Mouse (Mus musculus) MEL (cell line): ENCODE measurements at regions not wholly inside any gene's neighbourhood (a gene's known extent, or its start where the extent isn't known, plus 50 kb on each side); places are given as distances from the start of the nearest gene placed in this dataset.

ENCODE experiments used
- DNase-seq: peaks from one replicate; pipeline ENCODE4 v3.0.0; 2011; ENCODE audit warnings: low read depth, low spot score
- H3K27ac ChIP-seq: 2 replicates; pipeline ENCODE4 v1.5.1; 2012; ENCODE audit warnings: low read depth, mild to moderate bottlenecking, control low read depth, low read length, moderate library complexity; ENCODE audit not compliant: control insufficient read depth
- H3K27me3 ChIP-seq, 2 experiments: fragments of 150-350 bp in 1 of 2; sonication (generic) in 1 of 2; 2 replicates each; pipeline ENCODE4 v1.6.1; 2012; ENCODE audit warnings: low read length in 2 of 2, mild to moderate bottlenecking in 2 of 2, improper control_type of control experiment in 1 of 2, moderate library complexity in 1 of 2; ENCODE audit not compliant: insufficient read depth in 2 of 2, control insufficient read depth in 1 of 2
- H3K36me3 ChIP-seq, 2 experiments: 2 replicates each; pipeline ENCODE4 v1.6.1; 2012 to 2014; ENCODE audit warnings: low read length in 2 of 2, improper control_type of control experiment in 1 of 2, inconsistent platforms in 1 of 2, mild to moderate bottlenecking in 1 of 2; ENCODE audit not compliant: insufficient read depth in 2 of 2, control insufficient read depth in 1 of 2
- H3K4me1 ChIP-seq, 2 experiments: fragments of 150-350 bp in 1 of 2; sonication (generic) in 1 of 2; 2 replicates each; pipeline ENCODE4 v1.6.1; 2012; ENCODE audit warnings: low read length in 2 of 2, improper control_type of control experiment in 1 of 2, mild to moderate bottlenecking in 1 of 2; ENCODE audit not compliant: insufficient read depth in 2 of 2, control insufficient read depth in 1 of 2
- H3K4me3 ChIP-seq, 2 experiments: fragments of 150-350 bp in 1 of 2; sonication (generic) in 1 of 2; 2 replicates each; pipeline ENCODE4 v1.5.1; 2012; ENCODE audit warnings: low read depth in 2 of 2, low read length in 2 of 2, mild to moderate bottlenecking in 2 of 2, moderate library complexity in 2 of 2, control low read depth in 1 of 2, improper control_type of control experiment in 1 of 2; ENCODE audit not compliant: control insufficient read depth in 1 of 2, insufficient read depth in 1 of 2
- H3K79me2 ChIP-seq: 2 replicates; pipeline ENCODE4 v1.6.1; 2012; ENCODE audit warnings: mild to moderate bottlenecking, low read length, moderate library complexity; ENCODE audit not compliant: control insufficient read depth, poor library complexity, insufficient read depth
- H3K9ac ChIP-seq: 2 replicates; pipeline ENCODE4 v1.6.1; 2012; ENCODE audit warnings: low read depth, mild to moderate bottlenecking, control low read depth, low read length, moderate library complexity; ENCODE audit not compliant: control insufficient read depth, poor library complexity, severe bottlenecking
- H3K9me3 ChIP-seq: fragments of 150-350 bp; sonication (generic); replicated peaks from 2 replicates; pipeline ENCODE4 v1.6.1; 2012; ENCODE audit warnings: mild to moderate bottlenecking, low read length, improper control_type of control experiment, moderate library complexity; ENCODE audit not compliant: insufficient read depth
- BHLHE40 ChIP-seq: IDR thresholded peaks from 2 replicates; pipeline ENCODE4 v1.6.1; 2012; ENCODE audit warnings: low read depth, mild to moderate bottlenecking, inconsistent platforms, low read length, improper control_type of control experiment, borderline replicate concordance
- CHD1 ChIP-seq: IDR thresholded peaks from 2 replicates; pipeline ENCODE4 v1.6.1; 2012; ENCODE audit warnings: low read depth, mild to moderate bottlenecking, inconsistent platforms, low read length, improper control_type of control experiment
- CHD2 ChIP-seq: IDR thresholded peaks from 2 replicates; pipeline ENCODE4 v1.6.1; 2011; ENCODE audit warnings: low read length, improper control_type of control experiment
- CTCF ChIP-seq, 3 experiments: IDR thresholded peaks in 2 of 3; conservative IDR thresholded peaks in 1 of 3; 2 replicates each; pipeline ENCODE4 v1.5.1; 2011 to 2012; ENCODE audit warnings: low read length in 3 of 3, low read depth in 2 of 3, mild to moderate bottlenecking in 2 of 3, improper control_type of control experiment in 1 of 3, inconsistent platforms in 1 of 3, mixed read lengths in 1 of 3, moderate library complexity in 1 of 3; ENCODE audit not compliant: control insufficient read depth in 1 of 3, insufficient read depth in 1 of 3, poor library complexity in 1 of 3, severe bottlenecking in 1 of 3
- E2F4 ChIP-seq: IDR thresholded peaks from 2 replicates; pipeline ENCODE4 v1.6.1; 2011; ENCODE audit warnings: low read depth, low read length, improper control_type of control experiment, borderline replicate concordance
- ELF1 ChIP-seq: IDR thresholded peaks from 2 replicates; pipeline ENCODE4 v1.6.1; 2014; ENCODE audit warnings: low read depth, mild to moderate bottlenecking, inconsistent platforms, low read length, improper control_type of control experiment, moderate library complexity
- EP300 ChIP-seq, 2 experiments: IDR thresholded peaks; 2 replicates each; pipeline ENCODE4 v1.6.1; 2011; ENCODE audit warnings: improper control_type of control experiment in 2 of 2, low read length in 2 of 2, low read depth in 1 of 2, mild to moderate bottlenecking in 1 of 2
- ETS1 ChIP-seq: IDR thresholded peaks from 2 replicates; pipeline ENCODE4 v1.6.1; 2012; ENCODE audit warnings: low read depth, mild to moderate bottlenecking, inconsistent platforms, low read length, improper control_type of control experiment, moderate library complexity
- GABPA ChIP-seq: IDR thresholded peaks from 2 replicates; pipeline ENCODE4 v1.6.1; 2012; ENCODE audit warnings: low read depth, mild to moderate bottlenecking, inconsistent platforms, low read length, improper control_type of control experiment, moderate library complexity
- GATA1 ChIP-seq: IDR thresholded peaks from 2 replicates; pipeline ENCODE4 v1.6.1; 2011; ENCODE audit warnings: low read depth, low read length, improper control_type of control experiment
- HCFC1 ChIP-seq: IDR thresholded peaks from 2 replicates; pipeline ENCODE4 v1.6.1; 2012; ENCODE audit warnings: low read depth, mild to moderate bottlenecking, inconsistent platforms, low read length, improper control_type of control experiment, moderate library complexity
- JUND ChIP-seq: IDR thresholded peaks from 2 replicates; pipeline ENCODE4 v1.6.1; 2011; ENCODE audit warnings: low read depth, mild to moderate bottlenecking, improper control_type of control experiment, low read length
- KAT2A ChIP-seq: conservative IDR thresholded peaks from 2 replicates; pipeline ENCODE4 v1.6.1; 2012; ENCODE audit warnings: low read depth, low read length, improper control_type of control experiment, inconsistent platforms
- MAFK ChIP-seq: IDR thresholded peaks from 2 replicates; pipeline ENCODE4 v1.6.1; 2011; ENCODE audit warnings: low read depth, mild to moderate bottlenecking, low read length, improper control_type of control experiment, borderline replicate concordance
- MAX ChIP-seq: IDR thresholded peaks from 2 replicates; pipeline ENCODE4 v1.6.1; 2011; ENCODE audit warnings: low read length, improper control_type of control experiment
- MAZ ChIP-seq: IDR thresholded peaks from 2 replicates; pipeline ENCODE4 v1.6.1; 2012; ENCODE audit warnings: low read depth, mild to moderate bottlenecking, inconsistent platforms, low read length, improper control_type of control experiment
- MEF2A ChIP-seq: IDR thresholded peaks from 2 replicates; pipeline ENCODE4 v1.6.1; 2014; ENCODE audit warnings: low read depth, mild to moderate bottlenecking, inconsistent platforms, low read length, improper control_type of control experiment; ENCODE audit not compliant: poor library complexity, insufficient replicate concordance, severe bottlenecking; ENCODE audit errors: extremely low read depth
- MXI1 ChIP-seq: IDR thresholded peaks from 2 replicates; pipeline ENCODE4 v1.6.1; 2011; ENCODE audit warnings: mild to moderate bottlenecking, low read depth, low read length, improper control_type of control experiment
- MYB ChIP-seq: IDR thresholded peaks from 2 replicates; pipeline ENCODE4 v1.6.1; 2011; ENCODE audit warnings: mild to moderate bottlenecking, low read depth, low read length, improper control_type of control experiment
- MYC ChIP-seq: IDR thresholded peaks from 2 replicates; pipeline ENCODE4 v1.6.1; 2011; ENCODE audit warnings: low read depth, mild to moderate bottlenecking, low read length, improper control_type of control experiment, moderate library complexity
- NELFE ChIP-seq: IDR thresholded peaks from 2 replicates; pipeline ENCODE4 v1.6.1; 2011; ENCODE audit warnings: low read depth, low read length, improper control_type of control experiment
- NRF1 ChIP-seq: IDR thresholded peaks from 2 replicates; pipeline ENCODE4 v1.6.1; 2014; ENCODE audit warnings: low read depth, mild to moderate bottlenecking, inconsistent platforms, low read length, improper control_type of control experiment, moderate library complexity; ENCODE audit not compliant: poor library complexity, insufficient read depth, severe bottlenecking
- POLR2A ChIP-seq, 2 experiments: IDR thresholded peaks; 2 replicates each; pipeline ENCODE4 v1.6.1; 2011 to 2012; ENCODE audit warnings: low read length in 2 of 2, mild to moderate bottlenecking in 2 of 2, control low read depth in 1 of 2, improper control_type of control experiment in 1 of 2, low read depth in 1 of 2, moderate library complexity in 1 of 2; ENCODE audit not compliant: control insufficient read depth in 1 of 2, insufficient read depth in 1 of 2, poor library complexity in 1 of 2
- POLR2AphosphoS2 ChIP-seq: IDR thresholded peaks from 2 replicates; pipeline ENCODE4 v1.6.1; 2011; ENCODE audit warnings: low read length, improper control_type of control experiment
- POLR2AphosphoS5 ChIP-seq: IDR thresholded peaks from 2 replicates; pipeline ENCODE4 v1.6.1; 2012; ENCODE audit warnings: low read depth, borderline replicate concordance, mild to moderate bottlenecking, inconsistent platforms, low read length, moderate library complexity, mixed read lengths
- RAD21 ChIP-seq: IDR thresholded peaks from 2 replicates; pipeline ENCODE4 v1.6.1; 2011; ENCODE audit warnings: mild to moderate bottlenecking, low read depth, low read length, improper control_type of control experiment
- RCOR1 ChIP-seq: IDR thresholded peaks from 2 replicates; pipeline ENCODE4 v1.6.1; 2012; ENCODE audit warnings: low read depth, mild to moderate bottlenecking, inconsistent platforms, low read length, improper control_type of control experiment
- SIN3A ChIP-seq: IDR thresholded peaks from 2 replicates; pipeline ENCODE4 v1.6.1; 2012; ENCODE audit warnings: low read length, improper control_type of control experiment, inconsistent platforms
- SMC3 ChIP-seq: IDR thresholded peaks from 2 replicates; pipeline ENCODE4 v1.6.1; 2011; ENCODE audit warnings: low read depth, low read length, improper control_type of control experiment
- TAL1 ChIP-seq: IDR thresholded peaks from 2 replicates; pipeline ENCODE4 v1.6.1; 2012; ENCODE audit warnings: mild to moderate bottlenecking, inconsistent platforms, low read length, moderate library complexity, mixed read lengths
- TBP ChIP-seq: IDR thresholded peaks from 2 replicates; pipeline ENCODE4 v1.8.0; 2011; ENCODE audit warnings: low read depth, low read length, improper control_type of control experiment
- TCF12 ChIP-seq: IDR thresholded peaks from 2 replicates; pipeline ENCODE4 v1.6.1; 2014; ENCODE audit warnings: low read depth, mild to moderate bottlenecking, inconsistent platforms, low read length, improper control_type of control experiment, moderate library complexity
- UBTF ChIP-seq: IDR thresholded peaks from 2 replicates; pipeline ENCODE4 v1.6.1; 2012; ENCODE audit warnings: low read depth, mild to moderate bottlenecking, inconsistent platforms, low read length, improper control_type of control experiment, moderate library complexity, borderline replicate concordance; ENCODE audit not compliant: insufficient read depth
- USF1 ChIP-seq: IDR thresholded peaks from 2 replicates; pipeline ENCODE4 v1.6.1; 2014; ENCODE audit warnings: low read depth, mild to moderate bottlenecking, inconsistent platforms, low read length, improper control_type of control experiment, moderate library complexity
- USF2 ChIP-seq, 2 experiments: IDR thresholded peaks; 2 replicates each; pipeline ENCODE4 v1.6.1; 2011 to 2012; ENCODE audit warnings: improper control_type of control experiment in 2 of 2, low read length in 2 of 2, borderline replicate concordance in 1 of 2, inconsistent platforms in 1 of 2, low read depth in 1 of 2, mild to moderate bottlenecking in 1 of 2; ENCODE audit not compliant: insufficient read depth in 1 of 2
- ZC3H11A ChIP-seq: IDR thresholded peaks from 2 replicates; pipeline ENCODE4 v1.6.1; 2012; ENCODE audit warnings: low read depth, mild to moderate bottlenecking, inconsistent platforms, low read length, improper control_type of control experiment
- ZKSCAN1 ChIP-seq: IDR thresholded peaks from 2 replicates; pipeline ENCODE4 v1.6.1; 2012; ENCODE audit warnings: low read depth, mild to moderate bottlenecking, inconsistent platforms, low read length, improper control_type of control experiment, moderate library complexity
- ZMIZ1 ChIP-seq: IDR thresholded peaks from 2 replicates; pipeline ENCODE4 v1.6.1; 2012; ENCODE audit warnings: low read depth, mild to moderate bottlenecking, inconsistent platforms, low read length, improper control_type of control experiment, moderate library complexity

DNA sequence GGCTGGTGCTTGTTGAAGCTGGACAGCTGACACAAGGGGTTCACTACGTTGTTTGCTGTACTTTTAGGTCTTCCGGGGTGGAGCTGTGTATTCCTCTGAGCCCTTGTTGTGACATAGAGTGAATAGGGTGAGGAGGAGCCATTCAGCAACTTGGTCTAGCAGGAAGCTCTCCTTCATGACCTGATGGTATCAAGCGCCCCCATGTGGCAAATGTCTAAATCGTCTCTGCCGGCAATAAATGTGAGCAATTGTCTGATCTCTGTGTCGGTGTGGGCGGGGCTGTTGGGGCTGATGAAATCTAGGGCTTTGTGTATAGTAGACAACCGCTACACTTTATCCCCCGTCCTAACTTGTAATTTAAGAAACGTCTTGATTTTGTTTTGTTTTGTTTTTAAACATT, 79.2 kb upstream of the Serbp1 start:
- DNase-seq = peak; percentile 96
- TF ChIP-seq KAT2A (no peak), MAFK (no peak), GABPA (no peak), RCOR1 (no peak), JUND (no peak), MAZ (peak; percentile 59; the same call in 1 of the 2 replicates), NELFE (no peak), MAX (no peak), RAD21 (peak; percentile 100), SIN3A (peak; percentile 86), TAL1 (no peak), MEF2A (no peak), POLR2AphosphoS5 (no peak), UBTF (no peak), USF1 (no peak), ETS1 (peak; percentile 21; the same call in 1 of the 2 replicates), CTCF (IDR thresholded peaks at IDR 0.05 in 2 of 3, conservative IDR thresholded peaks at IDR 0.05 in 1 of 3; ENCODE audit: control insufficient read depth in 1 of 3, insufficient read depth in 1 of 3, low read depth in 2 of 3, low read length in 3 of 3, poor library complexity in 1 of 3, severe bottlenecking in 1 of 3) (peak; percentile 79 to 99 (median 81)), MXI1 (peak; percentile 43; the same call in 1 of the 2 replicates), CHD2 (no peak), ZC3H11A (peak; percentile 91), HCFC1 (peak; percentile 51), POLR2AphosphoS2 (no peak), MYC (no peak), GATA1 (peak; percentile 38; the same call in 1 of the 2 replicates), ZKSCAN1 (no peak), TCF12 (no peak), CHD1 (no peak), BHLHE40 (0 out of 2 replicates have a peak, but pooled peaks have one; percentile 8), MYB (no peak), ZMIZ1 (no peak), SMC3 (peak; percentile 94), TBP (0 out of 2 replicates have a peak, but pooled peaks have one; percentile 44), ELF1 (peak; percentile 55), EP300 (IDR thresholded peaks at IDR 0.05; ENCODE audit: low read depth in 1 of 2, low read length in 2 of 2) (peak in 1 of 2 experiments; percentile 42; a peak in 1 of 4 replicates), E2F4 (no peak), NRF1 (no peak), USF2 (IDR thresholded peaks at IDR 0.05; ENCODE audit: borderline replicate concordance in 1 of 2, insufficient read depth in 1 of 2, low read depth in 1 of 2, low read length in 2 of 2) (no peak), POLR2A (IDR thresholded peaks at IDR 0.05; ENCODE audit: control insufficient read depth in 1 of 2, insufficient read depth in 1 of 2, low read depth in 1 of 2, low read length in 2 of 2, poor library complexity in 1 of 2) (no peak)

More for the DNA sequence above, 79.2 kb upstream of the Serbp1 start:
- no peaks in the 10 kb centered on the region for H3K27me3 ChIP-seq
- H3K4me3 ChIP-seq = peak overlapping the region; percentile 29 to 57; a peak in 3 of 4 replicates
- peak overlapping the region; percentile 39 for H3K9ac ChIP-seq
- H3K36me3 ChIP-seq = peaks cover 0 to 21% of the 10 kb centered on the region in 2 experiments; a peak in 2 of 4 replicates
- no peaks in the 10 kb centered on the region for H3K79me2 ChIP-seq
- H3K4me1 ChIP-seq = peaks cover 14 to 18% of the 10 kb centered on the region in 2 experiments
- H3K27ac ChIP-seq = no peak overlapping the region
- no peaks in the 10 kb centered on the region for H3K9me3 ChIP-seq
